Mouse (Mus musculus) stomach, postnatal 0 days (tissue): ENCODE measurements around the gene Eif4g3. TPM values are rescaled to one million over a fixed set of nuclear protein-coding genes. Genes with fewer than 3 reads are reported as not detected.

Source experiments
- ATAC-seq: fragments of 200-750 bp; cut with Nextera tagmentation; 2 replicates; pipeline ENCODE4 v1.8.0; 2017; ENCODE audit not compliant: low FRiP score, low TSS enrichment
- DNase-seq: peaks from one replicate; pipeline ENCODE4 v3.0.0-alpha.2; 2016; ENCODE audit warnings: low spot score
- H3K27ac ChIP-seq: fragments of 300-500 bp; sonication (generic); replicated peaks from 2 replicates; pipeline ENCODE4 v1.5.1; 2014; ENCODE audit warnings: mild to moderate bottlenecking, control low read depth
- H3K27me3 ChIP-seq: fragments of 300-500 bp; sonication (generic); 2 replicates; pipeline ENCODE4 v1.6.1; 2014; ENCODE audit warnings: low read length; ENCODE audit not compliant: control insufficient read depth, insufficient read depth
- H3K36me3 ChIP-seq: fragments of 300-500 bp; sonication (generic); 2 replicates; pipeline ENCODE4 v1.6.1; 2014; ENCODE audit warnings: low read length, mixed read lengths; ENCODE audit not compliant: control insufficient read depth, insufficient read depth
- H3K4me1 ChIP-seq: fragments of 300-500 bp; sonication (generic); replicated peaks from 2 replicates; pipeline ENCODE4 v1.6.1; 2014; ENCODE audit warnings: antibody characterized with exemption; ENCODE audit not compliant: control insufficient read depth, insufficient read depth
- H3K4me2 ChIP-seq: fragments of 300-500 bp; sonication (generic); replicated peaks from 2 replicates; pipeline ENCODE4 v1.6.1; 2014; ENCODE audit warnings: low read depth, mild to moderate bottlenecking, control low read depth, moderate library complexity
- H3K4me3 ChIP-seq: fragments of 300-500 bp; sonication (generic); 2 replicates; pipeline ENCODE4 v1.5.1; 2014; ENCODE audit warnings: low read depth, low read length, control low read depth
- H3K9ac ChIP-seq: fragments of 300-500 bp; sonication (generic); 2 replicates; pipeline ENCODE4 v1.6.1; 2014; ENCODE audit warnings: mild to moderate bottlenecking, low read length, control low read depth, mixed read lengths
- H3K9me3 ChIP-seq: fragments of 300-500 bp; sonication (generic); 2 replicates; pipeline ENCODE4 v1.6.1; 2016; ENCODE audit warnings: low read length; ENCODE audit not compliant: control insufficient read depth
- CTCF ChIP-seq: IDR thresholded peaks from 2 replicates; pipeline ENCODE4 v1.5.1; 2016; ENCODE audit warnings: antibody characterized with exemption, low read depth, mild to moderate bottlenecking, moderate library complexity
- EP300 ChIP-seq: optimal IDR thresholded peaks from 2 replicates; pipeline ENCODE3; 2016; ENCODE audit warnings: antibody characterized with exemption
- WGBS: fragments of 180-500 bp; shearing (Covaris S2); extraction: QIAGEN DNeasy Blood & Tissue Kit; methylation state at CpG from one replicate; pipeline ENCODE4 v1.1.7; 2014; 5-methylcytosine and 5-hydroxymethylcytosine counted together
- polyA plus RNA-seq: library from polyadenylated mRNA; unstranded; fragments of >200 nt; fragmentation: Nextera tagmentation; extraction: Ambion mirVana; gene quantifications from 2 replicates; pipeline ENCODE4 v1.2.1, GENCODE M21; 2015

Eif4g3 gene
- polyA plus RNA-seq, 1 experiment from 2014 or later = 11.4 TPM

DNA sequence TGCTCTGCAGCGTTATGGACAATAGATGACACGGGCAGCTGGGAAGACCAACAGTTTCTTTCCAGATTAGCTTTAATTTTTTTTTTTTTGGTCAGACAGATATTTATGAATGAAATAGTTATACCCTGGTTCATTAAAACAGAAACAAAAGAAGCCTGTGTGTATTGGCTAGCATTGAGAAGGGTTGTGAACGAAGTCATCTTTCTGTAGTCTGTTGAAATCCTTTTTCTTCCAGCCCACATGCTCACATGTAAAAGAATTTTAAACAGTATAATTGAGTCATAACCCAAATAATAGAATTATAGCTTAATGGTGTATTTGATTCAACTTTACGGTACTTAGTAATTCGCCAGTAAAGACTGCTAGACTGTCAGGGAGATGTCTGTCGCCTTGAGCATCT, 28.8 kb downstream of the Eif4g3 start:
- H3K9ac ChIP-seq = no peak overlapping the region
- WGBS = 72% methylated on average over 6 of the region's 6 CpGs
- ATAC-seq (no peak), DNase-seq (no peak)
- TF ChIP-seq EP300 (no peak), CTCF (no peak)
- H3K4me3 ChIP-seq = no peak overlapping the region
- H3K9me3 ChIP-seq = no peaks in the 10 kb centered on the region
- H3K27ac ChIP-seq = no peak overlapping the region
- H3K4me2 ChIP-seq = no peak overlapping the region
- no peaks in the 10 kb centered on the region for H3K27me3 ChIP-seq
- no peaks in the 10 kb centered on the region for H3K4me1 ChIP-seq
- peaks cover 6% of the 10 kb centered on the region; the same call in 1 of the 2 replicates for H3K36me3 ChIP-seq

- DNase-seq (no peak), ATAC-seq (no peak)
- Histone ChIP-seq H3K36me3 (peaks cover 4% of the 10 kb centered on the region; the same call in 1 of the 2 replicates), H3K9ac (no peak overlapping the region), H3K27me3 (no peaks in the 10 kb centered on the region), H3K27ac (no peak overlapping the region), H3K4me3 (no peak overlapping the region), H3K9me3 (no peaks in the 10 kb centered on the region), H3K4me1 (no peaks in the 10 kb centered on the region), H3K4me2 (no peak overlapping the region)
- WGBS = 79% methylated on average over 2 of the region's 2 CpGs
- TF ChIP-seq CTCF (no peak), EP300 (no peak)
These were observed 29.9 kb downstream of the Eif4g3 start for GRCm38 (mm10) chr4:138022761-138023160.

- H3K4me1 ChIP-seq = no peaks in the 10 kb centered on the region
- H3K4me3 ChIP-seq = no peak overlapping the region
- ATAC-seq = no peak
- H3K9ac ChIP-seq = no peak overlapping the region
- no peak for DNase-seq
- H3K36me3 ChIP-seq = peaks cover 4% of the 10 kb centered on the region; the same call in 1 of the 2 replicates
- WGBS = 86% methylated on average over 9 of the region's 9 CpGs
- TF ChIP-seq CTCF (no peak), EP300 (no peak)
- H3K9me3 ChIP-seq = no peaks in the 10 kb centered on the region
- H3K27ac ChIP-seq = no peak overlapping the region
- H3K27me3 ChIP-seq = no peaks in the 10 kb centered on the region
- no peak overlapping the region for H3K4me2 ChIP-seq
These were observed 30.7 kb downstream of the Eif4g3 start for GRCm38 (mm10) chr4:138023403-138024100.

GRCm38 (mm10) chr4:138029168-138029567, 36.3 kb downstream of the Eif4g3 start:
- ATAC-seq = no peak
- H3K4me2 ChIP-seq = no peak overlapping the region
- no peak overlapping the region for H3K9ac ChIP-seq
- TF ChIP-seq CTCF = no peak
- no peak for TF ChIP-seq EP300
- no peak overlapping the region for H3K4me3 ChIP-seq
- H3K27me3 ChIP-seq = no peaks in the 10 kb centered on the region
- H3K9me3 ChIP-seq = no peaks in the 10 kb centered on the region
- H3K36me3 ChIP-seq = 0 out of 2 replicates have a peak, but pooled peaks cover 8% of the 10 kb centered on the region
- DNase-seq = no peak
- WGBS = 62% methylated on average over 6 of the region's 6 CpGs
- H3K4me1 ChIP-seq = no peaks in the 10 kb centered on the region
- H3K27ac ChIP-seq = no peak overlapping the region

DNA sequence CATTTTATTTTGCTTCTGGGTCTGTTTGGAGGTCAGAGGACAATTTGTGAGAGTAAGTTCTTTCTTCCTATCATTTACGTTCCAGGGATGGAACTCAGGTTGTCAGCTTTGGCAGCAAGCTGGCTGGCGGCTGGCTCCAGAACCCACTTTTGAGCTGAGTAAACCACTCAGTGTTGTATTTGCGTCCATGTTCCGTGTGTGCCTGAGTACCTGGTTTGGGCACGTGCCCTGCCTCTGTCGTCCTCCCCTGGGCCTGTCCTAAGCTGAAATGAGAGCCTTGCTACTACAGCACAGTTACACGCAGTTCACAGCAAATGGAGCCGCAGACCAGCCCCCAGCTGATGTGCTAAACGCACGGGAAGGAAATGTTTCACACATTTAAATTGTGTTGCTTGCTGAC, 39.0 kb downstream of the Eif4g3 start:
- ATAC-seq (no peak), DNase-seq (no peak)
- Histone ChIP-seq H3K4me2 (no peak overlapping the region), H3K9ac (no peak overlapping the region), H3K4me1 (no peaks in the 10 kb centered on the region), H3K4me3 (no peak overlapping the region), H3K36me3 (0 out of 2 replicates have a peak, but pooled peaks cover 5% of the 10 kb centered on the region), H3K27me3 (no peaks in the 10 kb centered on the region), H3K9me3 (no peaks in the 10 kb centered on the region), H3K27ac (no peak overlapping the region)
- WGBS = 83% methylated on average over 10 of the region's 10 CpGs
- no peak for TF ChIP-seq CTCF
- TF ChIP-seq EP300 = no peak

DNA sequence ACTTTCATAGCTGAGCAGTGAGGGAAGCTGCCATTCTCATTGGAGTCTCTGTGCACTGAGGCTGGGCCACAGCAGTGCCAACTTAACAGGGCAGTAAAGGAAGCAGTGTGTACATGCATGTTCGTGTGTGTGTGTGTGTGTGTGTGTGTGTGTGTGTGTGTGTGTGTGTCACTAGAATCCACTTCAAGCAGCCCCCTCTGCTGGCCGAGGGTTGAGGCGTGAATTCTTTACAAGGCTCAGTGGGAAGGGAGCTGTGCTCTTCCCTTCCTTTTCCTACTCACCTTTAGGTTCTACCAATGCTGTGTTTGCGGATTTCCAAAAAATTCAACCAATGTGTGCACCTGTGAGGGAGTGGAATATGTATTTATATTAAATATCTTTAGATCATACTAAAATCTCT, 41.0 kb downstream of the Eif4g3 start:
- no peak for ATAC-seq
- 83% methylated on average over 4 of the region's 4 CpGs for WGBS

More for the DNA sequence above, 41.0 kb downstream of the Eif4g3 start:
- H3K4me2 ChIP-seq = no peak overlapping the region
- H3K27me3 ChIP-seq = no peaks in the 10 kb centered on the region
- H3K4me3 ChIP-seq = no peak overlapping the region
- H3K9ac ChIP-seq = no peak overlapping the region
- no peaks in the 10 kb centered on the region for H3K9me3 ChIP-seq
- 0 out of 2 replicates have a peak, but pooled peaks cover 5% of the 10 kb centered on the region for H3K36me3 ChIP-seq
- H3K27ac ChIP-seq = no peak overlapping the region
- no peaks in the 10 kb centered on the region for H3K4me1 ChIP-seq
- TF ChIP-seq CTCF (peak; percentile 56), EP300 (no peak)
- peak; percentile 28 for DNase-seq
